Mouse (Mus musculus) T-cell, adult 66 days (primary cell): ENCODE data around the gene Syn1. TPM values are rescaled to one million over a fixed set of nuclear protein-coding genes. Genes with fewer than 3 reads are reported as not detected.

ENCODE experiments used
- total RNA-seq, 2 experiments: library from RNA; stranded (reverse); gene quantifications; 3 replicates in 1 of 2; 4 replicates in 1 of 2; pipeline ENCODE4 v1.2.4; 2023

Syn1 gene
- under 1 TPM in 1 of 2 experiments, not detected in 1; 0.32 TPM for total RNA-seq

GRCm38 (mm10) chrX:20920844-20921364 is at the start of gene Syn1:
Gene Syn1 (minus strand): TSS chrX:20921004.

GRCm38 (mm10) chrX:20961477-20962378 is 40.9 kb upstream of the Syn1 start, which contains the start of gene Uxt:
Gene Uxt (minus strand): TSS chrX:20962017.

GRCm38 (mm10) chrX:20950191-20950880 is 29.5 kb upstream of the Syn1 start, which contains the start of gene Elk1:
Gene Elk1 (minus strand): TSS chrX:20950608.

GRCm38 (mm10) chrX:20931364-20931763 is 10.6 kb upstream of the Syn1 start, which contains the start of gene Cfp:
Gene Cfp (minus strand): TSS chrX:20931555.

GRCm38 (mm10) chrX:20869962-20870513 is 50.8 kb downstream of the Syn1 start, which contains the start of gene Timp1:
Gene Timp1 (plus strand): TSS chrX:20870166.

Other genes starting within 250 kb of the Syn1 start
- 10 to 100 TPM; 83.5 to 90.8 TPM for gene Cdk16, start 233.1 kb downstream of the Syn1 start, total RNA-seq
- gene Usp11, start 217.1 kb downstream of the Syn1 start, total RNA-seq: 10 to 100 TPM; 22.1 to 29.6 TPM
- 100 to 1,000 TPM; 145 to 148 TPM for gene Araf, start 123.2 kb downstream of the Syn1 start, total RNA-seq
- gene Timp1, start 50.8 kb downstream of the Syn1 start, total RNA-seq: under 1 TPM; 0.68 to 0.93 TPM
- 10 to 100 TPM; 18.5 to 18.9 TPM for gene Cfp, start 10.6 kb upstream of the Syn1 start, total RNA-seq
- gene Elk1, start 29.6 kb upstream of the Syn1 start, total RNA-seq: 10 to 100 TPM; 20.9 to 23.2 TPM
- gene Uxt, start 41.0 kb upstream of the Syn1 start, total RNA-seq: 10 to 100 TPM; 35.3 to 40.3 TPM
- 10 to 100 TPM; 25.6 to 28.9 TPM for gene Zfp182, start 141.3 kb upstream of the Syn1 start, total RNA-seq
- not detected for gene Spaca5, start 147.4 kb upstream of the Syn1 start, total RNA-seq
- gene Zfp300, start 168.5 kb upstream of the Syn1 start, total RNA-seq: 1 to 10 TPM; 1.3 to 2.1 TPM
- gene Ssxa1, start 194.8 kb upstream of the Syn1 start, total RNA-seq: not detected